Mouse (Mus musculus): Measurements from ENCODE around the gene Phc1. TPM values are rescaled to one million over a fixed set of nuclear protein-coding genes. Genes with fewer than 3 reads are reported as not detected.

Gene Phc1
- polyA plus RNA-seq (2012; rRNA removed), result 2.1 and 2.2 TPM in 2 replicates

GRCm38 (mm10) chr6:122340349-122341000 is at the start of gene Phc1:
Phc1 (minus strand) TSS chr6:122340561.

GRCm38 (mm10) chr6:122308505-122309393 is 31.6 kb downstream of the Phc1 start, which contains the start of gene M6pr:
M6pr (plus strand) TSS chr6:122308720.

GRCm38 (mm10) chr6:122282782-122283181 is 57.6 kb downstream of the Phc1 start, which contains the start of gene Klrg1:
Klrg1 (minus strand) TSS chr6:122282882.

Other genes starting within 250 kb of the Phc1 start
- not detected in 2 replicates for gene Klrg1, start 57.7 kb downstream of the Phc1 start, polyA plus RNA-seq (2012; rRNA removed)
- 49.1 and 56.9 TPM in 2 replicates for gene M6pr, start 31.8 kb downstream of the Phc1 start, polyA plus RNA-seq (2012; rRNA removed)
- 0.35 and 1.00 TPM in 2 replicates for gene Rimklb, start 158.2 kb upstream of the Phc1 start, polyA plus RNA-seq (2012; rRNA removed)
- gene Mfap5, start 165.3 kb upstream of the Phc1 start, polyA plus RNA-seq (2012; rRNA removed), result 0.12 and 0.27 TPM in 2 replicates
- not detected in 2 replicates for gene Aicda, start 213.2 kb upstream of the Phc1 start, polyA plus RNA-seq (2012; rRNA removed)

Data from liver, embryonic 14 days (tissue).